Mouse (Mus musculus) bone marrow macrophage, adult 2 months (primary cell): ENCODE data around the gene Gm20388. TPM values are rescaled to one million over a fixed set of nuclear protein-coding genes. Genes with fewer than 3 reads are reported as not detected.

Experiments used
- H3K27ac ChIP-seq: 2 replicates; pipeline ENCODE4 v1.5.1; 2012; ENCODE audit warnings: low read depth, low read length; ENCODE audit not compliant: insufficient read depth
- H3K4me1 ChIP-seq: 2 replicates; pipeline ENCODE4 v1.6.1; 2012; ENCODE audit warnings: low read length; ENCODE audit not compliant: control insufficient read depth, insufficient read depth
- H3K4me3 ChIP-seq: 2 replicates; pipeline ENCODE4 v1.5.1; 2012; ENCODE audit warnings: mild to moderate bottlenecking, low read length, moderate library complexity; ENCODE audit not compliant: insufficient read depth
- CTCF ChIP-seq: IDR thresholded peaks from 2 replicates; pipeline ENCODE4 v1.5.1; 2012; ENCODE audit warnings: low read depth, mild to moderate bottlenecking, low read length, moderate library complexity
- POLR2A ChIP-seq: IDR thresholded peaks from 2 replicates; pipeline ENCODE4 v1.6.1; 2012; ENCODE audit warnings: mild to moderate bottlenecking, low read depth, low read length, borderline replicate concordance
- polyA plus RNA-seq: library from polyadenylated mRNA; stranded (reverse); fragments of >200 nt; gene quantifications from 2 replicates; pipeline ENCODE4 v1.2.4, GENCODE M21; 2012; ENCODE audit not compliant: missing spikeins, insufficient read depth, insufficient read length

The Gm20388 gene
- polyA plus RNA-seq, 1 experiment: 32.7 TPM

- TF ChIP-seq CTCF (no peak), POLR2A (no peak)
- Histone ChIP-seq H3K27ac (no peak overlapping the region), H3K4me1 (peaks cover 15% of the 10 kb centered on the region), H3K4me3 (no peak overlapping the region)
These were observed 3850.7 kb downstream of the Gm20388 start for GRCm38 (mm10) chr8:123761266-123761882.

- H3K27ac ChIP-seq: no peak overlapping the region
- TF ChIP-seq POLR2A (no peak), CTCF (no peak)
These were observed 3851.2 kb downstream of the Gm20388 start for GRCm38 (mm10) chr8:123761883-123762270.

GRCm38 (mm10) chr8:123763355-123763754, 3852.7 kb downstream of the Gm20388 start:
- no peak for TF ChIP-seq CTCF
- no peak for TF ChIP-seq POLR2A
- Histone ChIP-seq H3K27ac (no peak overlapping the region), H3K4me1 (peaks cover 15% of the 10 kb centered on the region), H3K4me3 (no peak overlapping the region)

More at GRCm38 (mm10) chr8:123761883-123762270, 3851.2 kb downstream of the Gm20388 start:
- Histone ChIP-seq H3K4me3 (no peak overlapping the region), H3K4me1 (peaks cover 15% of the 10 kb centered on the region)

GRCm38 (mm10) chr8:123764671-123765070, 3854.0 kb downstream of the Gm20388 start:
- peaks cover 15% of the 10 kb centered on the region for H3K4me1 ChIP-seq
- H3K4me3 ChIP-seq: no peak overlapping the region
- H3K27ac ChIP-seq: no peak overlapping the region
- no peak for TF ChIP-seq POLR2A

GRCm38 (mm10) chr8:123766516-123766915, 3855.9 kb downstream of the Gm20388 start:
- TF ChIP-seq CTCF: no peak
- TF ChIP-seq POLR2A: no peak
- Histone ChIP-seq H3K27ac (no peak overlapping the region), H3K4me3 (no peak overlapping the region), H3K4me1 (peaks cover 15% of the 10 kb centered on the region)

- Histone ChIP-seq H3K27ac (no peak overlapping the region), H3K4me1 (peaks cover 11% of the 10 kb centered on the region), H3K4me3 (no peak overlapping the region)
- TF ChIP-seq POLR2A: no peak
- no peak for TF ChIP-seq CTCF
These were observed 3857.2 kb downstream of the Gm20388 start for GRCm38 (mm10) chr8:123767874-123768273.

- Histone ChIP-seq H3K4me1 (peaks cover 5% of the 10 kb centered on the region), H3K27ac (no peak overlapping the region), H3K4me3 (no peak overlapping the region)
- TF ChIP-seq POLR2A: no peak
- peak; percentile 69; the same call in 1 of the 2 replicates for TF ChIP-seq CTCF
These were observed 3858.1 kb downstream of the Gm20388 start for GRCm38 (mm10) chr8:123768492-123769356.

GRCm38 (mm10) chr8:123773468-123773867, 3862.8 kb downstream of the Gm20388 start:
- Histone ChIP-seq H3K4me3 (no peak overlapping the region), H3K27ac (no peak overlapping the region), H3K4me1 (no peaks in the 10 kb centered on the region)
- TF ChIP-seq CTCF: no peak

GRCm38 (mm10) chr8:123774491-123774890, 3863.8 kb downstream of the Gm20388 start:
- Histone ChIP-seq H3K27ac (no peak overlapping the region), H3K4me3 (no peak overlapping the region), H3K4me1 (no peaks in the 10 kb centered on the region)
- TF ChIP-seq POLR2A (no peak), CTCF (no peak)

- Histone ChIP-seq H3K4me1 (no peaks in the 10 kb centered on the region), H3K27ac (no peak overlapping the region), H3K4me3 (no peak overlapping the region)
- TF ChIP-seq CTCF: no peak
- TF ChIP-seq POLR2A: no peak
These were observed 3866.7 kb downstream of the Gm20388 start for GRCm38 (mm10) chr8:123777319-123777718.
